Mouse (Mus musculus) cortical plate, adult 2 months (tissue): ENCODE measurements around the gene Ptgis. TPM values are rescaled to one million over a fixed set of nuclear protein-coding genes. Genes with fewer than 3 reads are reported as not detected.
A peak's percentile ranks its signal among the peaks of the same experiment; 100 is the strongest.

Source experiments
- H3K27ac ChIP-seq: fragments of 200-500 bp; 2 replicates; pipeline ENCODE4 v1.5.1; 2012; ENCODE audit warnings: low read length, control low read depth, inconsistent platforms; ENCODE audit not compliant: insufficient read depth
- H3K4me1 ChIP-seq: fragments of 200-500 bp; 2 replicates; pipeline ENCODE4 v1.6.1; 2011; ENCODE audit warnings: low read length; ENCODE audit not compliant: control insufficient read depth, insufficient read depth
- H3K4me3 ChIP-seq: fragments of 200-500 bp; 2 replicates; pipeline ENCODE4 v1.5.1; 2011; ENCODE audit warnings: mild to moderate bottlenecking, low read length, control low read depth; ENCODE audit not compliant: insufficient read depth
- CTCF ChIP-seq: fragments of 200-500 bp; IDR thresholded peaks from 2 replicates; pipeline ENCODE4 v1.5.1; 2011; ENCODE audit warnings: mild to moderate bottlenecking, control low read depth, low read length; ENCODE audit not compliant: insufficient read depth; ENCODE audit errors: extremely low read depth
- POLR2A ChIP-seq: fragments of 200-500 bp; IDR thresholded peaks from 2 replicates; pipeline ENCODE4 v1.6.1; 2011; ENCODE audit warnings: mild to moderate bottlenecking, low read length, control low read depth; ENCODE audit not compliant: insufficient read depth; ENCODE audit errors: extremely low read depth
- polyA plus RNA-seq: library from polyadenylated mRNA; depleted of rRNA; stranded (reverse); fragments of >200 nt; gene quantifications from 2 replicates; pipeline ENCODE4 v1.2.3, GENCODE M21; 2012

Ptgis gene
- polyA plus RNA-seq, 1 experiment: 2.0 TPM

DNA sequence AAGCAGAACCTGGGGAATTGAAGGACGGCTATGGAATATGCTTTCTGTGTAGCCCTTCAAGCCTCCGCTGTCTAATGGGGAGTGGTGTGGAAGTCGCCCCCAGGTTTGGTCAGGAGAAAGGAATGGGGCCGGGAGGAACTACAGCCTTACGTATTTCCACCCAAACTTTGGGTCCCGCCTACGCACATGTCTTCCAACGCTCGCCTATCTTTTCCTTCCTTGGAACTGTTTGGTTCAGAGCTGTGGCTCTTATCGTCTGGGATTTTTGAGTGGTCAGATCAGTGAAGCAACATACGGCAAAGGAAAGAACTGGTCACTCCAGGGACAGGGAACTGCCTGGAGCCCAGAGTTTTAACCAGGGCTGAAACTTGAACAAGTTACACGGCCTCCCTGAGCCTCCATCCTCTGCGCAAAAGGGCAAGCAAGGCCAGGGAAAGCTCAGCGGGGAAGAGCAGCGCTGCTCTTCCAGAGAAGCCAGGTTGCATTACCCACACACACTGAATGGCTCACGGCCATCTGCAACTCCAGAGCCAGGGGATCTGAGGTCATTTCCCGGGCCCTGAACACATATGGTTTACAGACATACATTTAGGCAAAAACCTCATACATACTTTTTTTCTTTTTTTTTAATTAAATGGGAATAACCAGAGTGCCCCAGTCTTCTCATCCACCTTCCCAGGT is 4.9 kb downstream of the Ptgis start:
- H3K4me1 ChIP-seq: no peaks in the 10 kb centered on the region
- no peak for TF ChIP-seq POLR2A
- TF ChIP-seq CTCF: no peak
- H3K4me3 ChIP-seq: no peak overlapping the region
- H3K27ac ChIP-seq: no peak overlapping the region

DNA sequence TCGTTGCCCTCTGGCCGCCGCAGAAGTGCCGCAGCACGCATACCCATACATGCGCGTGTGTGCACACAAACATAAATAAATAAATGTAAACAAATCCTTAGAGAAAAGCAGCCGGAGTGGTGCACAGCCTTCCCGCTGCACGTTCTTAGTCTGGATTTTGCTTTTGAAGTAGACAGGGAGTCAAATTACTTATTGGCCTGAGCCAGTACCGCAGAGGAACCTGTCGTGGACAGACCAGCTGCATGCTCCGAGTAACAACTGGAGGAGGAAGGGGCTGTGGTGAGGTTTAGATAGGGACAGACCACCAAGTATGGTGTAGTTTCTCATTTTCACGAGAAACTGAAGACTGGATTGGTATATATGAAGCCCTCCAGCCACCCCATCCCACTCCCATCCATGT is 6.6 kb downstream of the Ptgis start:
- no peak for TF ChIP-seq POLR2A
- TF ChIP-seq CTCF: no peak
- Histone ChIP-seq H3K27ac (no peak overlapping the region), H3K4me1 (no peaks in the 10 kb centered on the region), H3K4me3 (no peak overlapping the region)

DNA sequence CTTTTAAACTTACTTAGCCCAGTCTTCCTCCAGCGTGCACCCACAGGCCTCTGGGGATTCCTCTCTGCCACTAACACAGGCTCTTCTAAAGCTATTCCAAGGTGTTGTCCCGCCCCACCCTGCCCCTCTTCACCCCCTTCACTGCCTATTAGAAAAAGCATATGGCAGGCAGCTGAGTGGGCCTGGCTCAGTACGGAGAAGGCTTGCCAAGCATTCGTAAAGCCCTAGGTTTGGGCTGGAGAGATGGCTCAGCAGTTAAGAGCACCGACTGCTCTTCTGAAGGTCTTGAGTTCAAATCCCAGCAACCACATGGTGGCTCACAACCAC is 7.4 kb downstream of the Ptgis start:
- H3K4me3 ChIP-seq: no peak overlapping the region
- no peak overlapping the region for H3K27ac ChIP-seq
- TF ChIP-seq CTCF (no peak), POLR2A (no peak)
- no peaks in the 10 kb centered on the region for H3K4me1 ChIP-seq

DNA sequence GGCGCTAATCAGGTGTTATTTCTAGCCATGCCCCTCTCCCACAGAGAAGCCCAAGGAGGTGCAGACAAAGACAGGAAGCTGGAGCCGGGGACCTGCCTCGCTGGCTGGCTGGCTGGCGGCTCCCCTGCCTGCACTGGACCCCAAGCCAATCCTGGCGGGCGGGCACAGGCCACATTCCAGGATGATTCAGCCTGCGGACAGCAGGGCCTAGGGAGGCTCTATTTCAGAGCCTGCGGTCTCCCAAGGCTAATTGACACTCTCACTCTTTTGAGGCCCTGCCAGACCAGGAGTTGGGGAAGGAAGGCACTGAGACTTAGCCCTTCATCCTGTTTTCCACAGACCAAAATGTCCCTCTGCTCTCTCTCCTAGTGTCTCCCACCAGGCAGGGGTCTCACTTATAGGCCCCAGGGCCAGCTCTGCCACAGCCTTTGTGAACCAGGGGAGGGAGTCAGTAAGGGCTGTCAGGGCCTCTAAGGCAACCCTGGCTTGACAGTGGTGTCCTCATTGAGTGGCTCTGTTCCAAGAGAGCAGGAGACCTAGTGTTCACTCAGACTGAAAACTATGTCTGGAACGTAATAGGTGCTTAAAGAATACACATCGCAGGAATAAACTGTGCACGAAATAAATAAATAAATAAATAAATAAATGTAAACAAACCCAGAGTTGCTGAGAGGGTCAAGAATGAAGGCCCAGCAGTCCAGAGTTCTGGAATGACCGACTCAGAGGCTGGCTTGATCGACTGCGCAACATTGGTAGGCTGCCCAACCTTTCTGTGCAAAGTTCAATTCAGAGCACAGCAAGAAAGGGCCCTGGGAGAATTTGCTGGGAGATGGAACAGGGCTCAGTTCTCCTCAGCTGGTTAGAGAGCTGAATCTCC is 8.0 kb downstream of the Ptgis start:
- H3K4me1 ChIP-seq: no peaks in the 10 kb centered on the region
- TF ChIP-seq CTCF (no peak), POLR2A (no peak)
- H3K4me3 ChIP-seq: no peak overlapping the region
- no peak overlapping the region for H3K27ac ChIP-seq

DNA sequence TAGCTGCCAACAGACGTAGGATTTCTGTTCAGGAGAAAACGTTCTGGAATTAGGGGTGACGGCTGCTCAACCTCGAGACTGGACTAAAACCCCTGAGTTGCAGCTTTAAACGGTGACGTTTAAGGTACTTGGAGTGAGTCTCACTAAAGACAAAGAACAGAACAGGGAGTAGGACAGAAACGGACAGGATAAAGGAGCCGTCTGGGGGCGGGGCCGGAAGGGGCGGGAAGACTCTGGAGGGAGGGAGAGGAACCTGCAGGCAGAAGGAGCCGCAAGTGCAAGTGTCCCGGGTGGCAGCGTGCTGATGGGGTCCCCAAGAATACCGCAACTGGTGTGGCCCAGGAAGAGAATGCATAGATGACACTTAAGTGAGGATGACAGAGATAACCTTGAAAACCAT is 9.8 kb downstream of the Ptgis start:
- TF ChIP-seq CTCF: no peak
- no peak for TF ChIP-seq POLR2A
- H3K4me1 ChIP-seq: no peaks in the 10 kb centered on the region
- H3K4me3 ChIP-seq: no peak overlapping the region
- H3K27ac ChIP-seq: no peak overlapping the region

DNA sequence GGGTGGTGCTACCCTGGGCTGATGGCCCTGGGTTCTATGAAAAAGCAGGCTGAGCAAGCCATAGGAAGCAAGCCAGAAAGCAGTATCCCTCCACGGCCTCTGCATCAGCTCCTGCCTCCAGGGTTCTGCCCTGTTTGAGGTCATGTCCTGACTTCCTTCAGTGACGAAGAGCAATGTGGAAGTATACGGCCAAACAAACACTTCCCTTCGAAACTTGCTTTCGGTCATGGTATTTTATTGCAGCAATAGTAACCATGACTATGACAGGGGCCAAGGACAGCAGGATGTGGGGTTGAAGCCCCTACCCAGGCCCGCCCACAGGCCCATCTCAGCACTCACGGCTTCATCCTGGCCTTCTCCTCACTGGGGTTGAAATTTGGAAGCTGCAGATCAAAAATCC is 15.5 kb downstream of the Ptgis start:
- TF ChIP-seq POLR2A: no peak
- TF ChIP-seq CTCF: no peak
- no peaks in the 10 kb centered on the region for H3K4me1 ChIP-seq
- no peak overlapping the region for H3K27ac ChIP-seq
- no peak overlapping the region for H3K4me3 ChIP-seq

DNA sequence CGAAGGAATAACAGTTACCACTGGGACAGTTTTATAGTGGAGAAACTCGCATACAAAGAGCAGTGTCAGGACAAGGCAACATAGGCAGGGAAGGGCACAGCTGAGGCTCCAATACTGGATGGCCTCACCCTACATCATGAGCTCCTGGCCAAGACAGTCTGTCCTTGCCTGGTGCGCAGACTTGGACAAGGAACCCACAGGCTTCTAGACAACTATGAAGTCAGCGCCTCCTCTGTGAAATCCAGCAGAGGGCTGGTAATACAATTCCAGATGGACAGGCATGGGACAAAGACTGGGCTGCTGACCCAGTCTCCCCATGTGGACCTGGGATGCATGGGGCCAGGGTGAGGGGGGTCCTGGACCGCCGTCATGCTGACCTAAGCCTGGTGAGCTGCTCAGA is 16.2 kb downstream of the Ptgis start:
- TF ChIP-seq POLR2A (no peak), CTCF (no peak)

DNA sequence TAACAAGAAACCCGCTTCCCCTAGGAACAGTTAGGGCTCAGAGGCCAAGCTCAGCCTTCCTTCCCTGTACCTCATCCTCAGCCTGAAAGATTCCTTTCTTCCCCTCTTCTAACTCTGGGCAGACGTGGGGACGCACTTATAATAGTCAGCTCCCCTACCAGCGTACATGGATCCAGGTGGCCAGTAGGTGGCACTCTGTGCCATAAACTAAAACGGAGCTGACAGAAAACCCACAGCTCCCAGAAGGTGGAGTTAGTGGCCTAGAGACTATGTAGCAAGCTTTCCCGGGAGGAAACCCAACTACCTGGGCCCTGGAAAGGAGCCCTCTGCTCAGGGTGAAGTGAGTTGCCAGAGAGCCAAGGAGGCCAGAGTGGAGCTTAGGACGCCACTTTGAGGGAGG is 18.3 kb downstream of the Ptgis start:
- H3K4me1 ChIP-seq: no peaks in the 10 kb centered on the region
- no peak overlapping the region for H3K4me3 ChIP-seq
- TF ChIP-seq POLR2A (no peak), CTCF (peak; percentile 92)
- no peak overlapping the region for H3K27ac ChIP-seq

More for the DNA sequence above, 16.2 kb downstream of the Ptgis start:
- no peak overlapping the region for H3K27ac ChIP-seq
- no peak overlapping the region for H3K4me3 ChIP-seq
- no peaks in the 10 kb centered on the region for H3K4me1 ChIP-seq

DNA sequence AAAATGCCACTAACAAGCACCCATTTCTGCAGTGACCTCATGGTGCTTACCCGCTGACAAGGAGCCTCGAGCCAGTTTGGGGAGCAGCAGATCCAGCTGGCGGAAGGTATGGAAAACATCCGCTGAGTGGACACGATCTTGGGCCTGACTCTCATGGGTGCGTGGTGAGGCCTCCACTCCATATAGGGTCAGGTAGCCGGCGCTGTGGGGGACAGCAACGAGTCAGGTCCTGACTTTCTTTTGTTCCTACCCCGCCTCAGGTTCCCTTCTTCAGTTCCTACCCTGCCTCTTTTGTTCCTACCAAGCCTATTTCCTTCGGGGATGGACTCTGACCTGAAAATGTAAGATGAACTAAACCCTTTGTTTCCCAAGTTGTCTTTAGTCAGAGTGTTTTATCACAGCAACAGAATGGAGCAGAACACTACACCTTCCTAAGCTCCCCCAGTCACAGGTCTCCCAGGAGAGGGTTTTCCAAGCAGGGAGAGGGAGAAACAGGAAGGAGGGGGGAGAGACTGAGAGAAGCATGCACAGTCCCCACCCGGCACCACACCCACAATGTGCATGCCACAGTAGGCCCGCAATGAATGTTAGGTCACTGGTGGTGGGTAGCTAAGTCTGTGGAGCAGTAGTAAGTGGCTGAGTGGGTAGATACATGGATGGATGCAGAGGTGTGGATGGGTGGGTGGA is 19.1 kb downstream of the Ptgis start:
- Histone ChIP-seq H3K4me1 (no peaks in the 10 kb centered on the region), H3K27ac (no peak overlapping the region), H3K4me3 (no peak overlapping the region)
- TF ChIP-seq CTCF: no peak
- no peak for TF ChIP-seq POLR2A
